Mouse (Mus musculus) erythroblast, embryonic 14.5 days (primary cell): Measurements from ENCODE around the gene Stpg3.

ENCODE experiments used
- GATA1 ChIP-seq: IDR thresholded peaks from 2 replicates; pipeline ENCODE4 v1.6.1; 2012; ENCODE audit warnings: low read length, inconsistent platforms, mixed read lengths
- TAL1 ChIP-seq: IDR thresholded peaks from 3 replicates; pipeline ENCODE4 v1.6.1; 2012; ENCODE audit warnings: low read length, inconsistent platforms, mixed read lengths

DNA sequence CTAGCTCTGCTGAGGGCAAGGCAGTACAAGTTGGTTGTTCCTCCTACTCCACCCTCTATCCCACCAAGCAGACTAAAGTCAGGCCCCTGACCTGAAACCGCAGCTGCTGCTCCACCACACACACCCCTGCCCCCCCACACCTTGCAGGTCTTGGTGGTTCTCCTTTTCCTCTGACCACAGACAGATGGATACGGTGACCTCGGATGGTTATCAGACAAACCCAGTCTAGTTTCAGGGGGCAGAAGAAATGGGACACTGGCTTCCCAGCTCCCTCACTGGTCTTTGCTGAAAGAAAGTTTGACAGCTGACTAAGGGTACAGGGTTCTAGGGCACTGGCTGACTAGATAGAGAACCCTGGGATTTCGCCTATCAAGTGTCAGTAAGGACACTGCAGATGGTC lies 19.0 kb upstream of the Stpg3 start:
- no peak for TF ChIP-seq GATA1
- TF ChIP-seq TAL1, result no peak
